Mouse (Mus musculus) intestine, embryonic 14.5 days (tissue): ENCODE results near the gene Bax. TPM values are rescaled to one million over a fixed set of nuclear protein-coding genes. Genes with fewer than 3 reads are reported as not detected.

Experiments
- microRNA-seq: library from miRNA; unstranded; fragments of <30 nt; microRNA quantifications from one replicate; pipeline ENCODE4, GENCODE M21; 2016
- polyA plus RNA-seq: library from polyadenylated mRNA; unstranded; fragments of >200 nt; fragmentation: Nextera tagmentation; extraction: Ambion mirVana; gene quantifications from 2 replicates; pipeline ENCODE4 v1.2.1, GENCODE M21; 2014

Gene Bax
- polyA plus RNA-seq, 1 experiment from 2014 or later, result 139 TPM

Small RNA genes lying within 50 kb of the gene (microRNA-seq; reads per million reads assigned to microRNA genes)
- gene Gm22133, result not detected

Other genes starting within 250 kb of the Bax start
- 2.6 and 3.0 TPM in 2 replicates for gene Cd37, start 227.8 kb downstream of the Bax start, polyA plus RNA-seq
- gene Slc6a16, start 225.8 kb downstream of the Bax start, polyA plus RNA-seq, result 0.24 TPM in 1 of 2 replicates, not detected in the other
- not detected in 2 replicates for gene Slc6a21, start 189.4 kb downstream of the Bax start, polyA plus RNA-seq
- 18.7 and 21.3 TPM in 2 replicates for gene Trpm4, start 133.1 kb downstream of the Bax start, polyA plus RNA-seq
- gene Hrc, start 131.6 kb downstream of the Bax start, polyA plus RNA-seq, result 0.58 and 0.63 TPM in 2 replicates
- 5.5 and 5.8 TPM in 2 replicates for gene Ppfia3, start 99.9 kb downstream of the Bax start, polyA plus RNA-seq
- gene Lin7b, start 96.3 kb downstream of the Bax start, polyA plus RNA-seq, result 3.0 and 3.2 TPM in 2 replicates
- gene Snrnp70, start 71.2 kb downstream of the Bax start, polyA plus RNA-seq, result 77.1 and 86.0 TPM in 2 replicates
- 0.11 TPM in 1 of 2 replicates, not detected in the other for gene Kcna7, start 61.2 kb downstream of the Bax start, polyA plus RNA-seq
- 2.3 and 3.9 TPM in 2 replicates for gene Ntf5, start 53.2 kb downstream of the Bax start, polyA plus RNA-seq
- 0.38 and 0.47 TPM in 2 replicates for gene Lhb, start 46.1 kb downstream of the Bax start, polyA plus RNA-seq
- gene Gys1, start 32.1 kb downstream of the Bax start, polyA plus RNA-seq, result 36.0 and 36.2 TPM in 2 replicates
- gene Ruvbl2, start 28.8 kb downstream of the Bax start, polyA plus RNA-seq, result 164 and 174 TPM in 2 replicates
- gene Ftl1, start 7.0 kb downstream of the Bax start, polyA plus RNA-seq, result 4,654 and 4,671 TPM in 2 replicates
- 1.8 and 2.3 TPM in 2 replicates for gene Tulp2, start 15.0 kb upstream of the Bax start, polyA plus RNA-seq
- gene Gm45808, start 19.9 kb upstream of the Bax start, polyA plus RNA-seq, result not detected in 2 replicates
- gene Dhdh, start 21.9 kb upstream of the Bax start, polyA plus RNA-seq, result 2.9 and 3.5 TPM in 2 replicates
- gene Nucb1, start 43.5 kb upstream of the Bax start, polyA plus RNA-seq, result 192 and 204 TPM in 2 replicates
- gene Ppp1r15a, start 59.4 kb upstream of the Bax start, polyA plus RNA-seq, result 14.7 and 15.0 TPM in 2 replicates
- 0.97 and 1.5 TPM in 2 replicates for gene Plekha4, start 59.4 kb upstream of the Bax start, polyA plus RNA-seq
- gene Hsd17b14, start 88.0 kb upstream of the Bax start, polyA plus RNA-seq, result 2.3 and 2.5 TPM in 2 replicates
- 56.7 and 60.1 TPM in 2 replicates for gene Bcat2, start 103.3 kb upstream of the Bax start, polyA plus RNA-seq
- 0.19 and 0.58 TPM in 2 replicates for gene Fgf21, start 148.6 kb upstream of the Bax start, polyA plus RNA-seq
- gene Fut1, start 150.4 kb upstream of the Bax start, polyA plus RNA-seq, result 0.65 and 0.70 TPM in 2 replicates
- gene Izumo1, start 154.9 kb upstream of the Bax start, polyA plus RNA-seq, result 0.13 and 0.27 TPM in 2 replicates
- 7.7 and 9.1 TPM in 2 replicates for gene Rasip1, start 160.6 kb upstream of the Bax start, polyA plus RNA-seq
- 5.1 and 6.8 TPM in 2 replicates for gene Mamstr, start 173.1 kb upstream of the Bax start, polyA plus RNA-seq
- gene Fut2, start 199.5 kb upstream of the Bax start, polyA plus RNA-seq, result 7.9 and 8.3 TPM in 2 replicates
- gene Ntn5, start 217.1 kb upstream of the Bax start, polyA plus RNA-seq, result 0.80 and 0.83 TPM in 2 replicates
- gene Sec1, start 227.5 kb upstream of the Bax start, polyA plus RNA-seq, result 4.8 and 6.0 TPM in 2 replicates
- gene Car11, start 232.9 kb upstream of the Bax start, polyA plus RNA-seq, result 7.3 and 8.2 TPM in 2 replicates
- gene Dbp, start 238.2 kb upstream of the Bax start, polyA plus RNA-seq, result 3.7 and 4.0 TPM in 2 replicates
- 1,434 and 1,450 TPM in 2 replicates for gene Rpl18, start 248.6 kb upstream of the Bax start, polyA plus RNA-seq